Mouse (Mus musculus): ENCODE measurements around the gene Ppp6r3.

The Ppp6r3 gene

DNA sequence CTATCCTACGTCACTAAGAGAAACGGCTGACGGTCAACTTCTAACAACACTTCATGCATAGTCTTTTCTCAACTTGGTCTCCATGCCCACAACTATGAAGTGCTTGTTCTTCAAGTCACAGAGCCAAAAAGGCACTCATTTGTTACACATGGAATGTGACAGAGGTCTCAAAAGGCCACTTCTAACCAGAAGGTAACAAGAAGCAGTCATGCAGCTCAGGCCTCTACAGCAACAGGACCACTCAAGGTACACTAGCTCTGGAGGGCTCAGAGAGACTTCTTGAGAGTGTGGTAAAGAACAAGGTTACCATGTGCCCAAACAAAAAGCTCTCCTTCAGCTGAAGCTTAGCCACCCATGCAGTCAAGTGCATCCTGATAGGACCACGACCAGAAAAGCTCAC lies 46.9 kb downstream of the Ppp6r3 start:
- DNase-seq (ENCODE audit: low read depth, low spot score), result no peak

DNA sequence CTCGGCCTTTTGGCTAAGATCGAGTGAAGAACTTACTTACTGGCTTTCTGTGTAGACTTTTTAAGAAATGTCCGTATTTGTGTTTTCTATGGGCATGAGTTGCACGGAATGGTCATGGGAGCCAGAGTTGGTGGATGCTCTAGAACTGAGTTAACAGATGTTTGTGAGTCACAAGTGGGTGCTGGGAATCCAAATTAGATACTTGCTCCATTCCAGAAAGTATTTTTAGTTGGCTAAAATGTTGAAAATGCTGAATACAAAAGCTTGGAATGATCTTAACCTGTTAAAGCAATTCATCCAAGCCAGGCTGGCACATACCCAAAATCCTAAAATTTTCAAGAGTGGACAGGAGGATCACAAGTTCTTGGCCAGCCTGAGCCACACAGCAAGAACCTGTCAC lies 48.0 kb downstream of the Ppp6r3 start:
- DNase-seq (ENCODE audit: low read depth, low spot score), result no peak

DNA sequence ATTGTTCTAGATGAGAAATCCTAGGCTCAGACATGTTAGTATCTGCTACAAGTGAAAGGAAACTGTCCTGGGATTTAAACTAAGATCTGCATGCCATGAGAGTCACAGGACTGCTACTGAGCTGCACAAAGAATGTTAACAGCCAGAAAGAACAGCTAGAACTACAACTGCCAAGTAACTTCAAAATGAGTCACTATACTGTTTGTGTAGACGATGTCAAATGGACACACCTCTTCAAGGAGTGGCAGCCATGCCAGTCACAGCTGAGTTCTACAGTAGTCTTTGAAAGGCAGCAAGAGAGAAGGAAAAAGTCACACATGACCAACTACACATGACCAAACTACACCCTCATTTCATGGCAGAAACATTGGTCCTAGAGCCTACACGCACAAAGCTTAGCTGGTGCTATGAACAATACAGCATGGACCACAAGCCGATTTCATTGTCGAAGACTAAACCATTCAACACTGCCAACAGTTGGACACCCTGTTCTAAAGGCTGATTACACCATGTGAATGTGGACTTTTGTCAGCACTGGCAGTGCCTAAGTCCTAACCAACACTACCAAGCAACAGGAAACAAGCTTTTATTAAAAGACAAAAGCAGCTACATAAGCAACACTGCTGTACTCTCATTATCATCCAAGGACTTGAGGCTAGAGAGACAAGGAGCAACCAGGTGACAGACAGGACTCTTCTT lies 55.9 kb downstream of the Ppp6r3 start:
- DNase-seq (ENCODE audit: low read depth, low spot score), result no peak

DNA sequence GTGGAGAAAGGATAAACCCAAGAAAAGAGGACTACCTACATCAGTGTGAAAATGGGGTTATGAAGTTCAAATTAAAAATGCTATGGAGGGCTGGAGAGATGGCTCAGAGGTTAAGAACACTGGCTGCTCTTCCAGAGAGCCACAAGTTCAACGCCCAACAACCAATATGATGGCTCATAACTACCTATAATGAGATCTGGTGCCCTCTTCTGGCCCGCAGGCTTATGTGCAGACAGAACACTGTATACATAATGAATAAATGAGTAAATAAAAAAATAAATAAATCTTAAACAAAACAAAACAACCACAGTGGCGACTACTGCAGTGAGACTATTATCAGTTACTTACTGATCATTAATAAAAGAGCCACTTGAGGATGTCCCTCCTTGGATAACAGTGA lies 78.3 kb downstream of the Ppp6r3 start:
- DNase-seq (ENCODE audit: low read depth, low spot score), result no peak

DNA sequence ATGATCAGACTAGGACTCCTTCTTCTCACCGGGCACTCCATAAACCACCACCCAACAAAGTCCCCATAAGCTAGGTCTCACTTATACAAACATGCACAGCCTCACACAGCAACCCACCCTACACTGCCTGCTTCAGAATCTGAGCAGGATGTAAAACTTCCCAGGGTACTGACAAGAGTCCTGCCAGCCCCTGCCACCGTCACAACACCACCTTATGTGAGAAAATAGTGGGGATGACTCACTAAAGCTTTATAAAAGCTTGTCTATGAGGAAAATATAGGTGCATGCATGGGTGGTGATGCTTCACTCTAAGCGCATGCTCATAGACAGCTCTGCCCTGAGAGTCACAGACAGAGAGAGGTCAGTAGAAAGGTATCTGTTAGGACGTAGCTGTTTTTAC lies 85.7 kb downstream of the Ppp6r3 start:
- DNase-seq (ENCODE audit: low read depth, low spot score), result no peak

DNA sequence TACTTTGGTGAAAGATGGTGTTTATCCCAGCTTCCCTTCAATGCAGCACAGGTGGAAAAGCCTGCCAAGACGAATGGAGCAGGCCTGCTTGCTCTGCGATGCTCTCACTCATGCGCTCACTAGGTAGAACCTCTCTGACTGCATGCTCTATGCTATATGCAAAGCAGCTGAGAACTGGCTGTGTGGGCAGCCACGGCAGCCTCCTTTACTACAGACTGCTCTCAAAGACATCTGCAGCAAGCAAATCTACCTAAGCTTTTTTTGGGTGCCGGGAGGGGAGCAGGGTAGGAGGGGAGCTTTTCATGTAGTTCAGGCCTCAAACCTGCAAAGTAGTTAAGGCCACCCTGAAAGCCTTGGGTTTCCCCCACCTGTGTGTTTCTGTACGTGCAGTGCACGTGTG lies 92.7 kb downstream of the Ppp6r3 start:
- DNase-seq (ENCODE audit: low read depth, low spot score), result no peak

DNA sequence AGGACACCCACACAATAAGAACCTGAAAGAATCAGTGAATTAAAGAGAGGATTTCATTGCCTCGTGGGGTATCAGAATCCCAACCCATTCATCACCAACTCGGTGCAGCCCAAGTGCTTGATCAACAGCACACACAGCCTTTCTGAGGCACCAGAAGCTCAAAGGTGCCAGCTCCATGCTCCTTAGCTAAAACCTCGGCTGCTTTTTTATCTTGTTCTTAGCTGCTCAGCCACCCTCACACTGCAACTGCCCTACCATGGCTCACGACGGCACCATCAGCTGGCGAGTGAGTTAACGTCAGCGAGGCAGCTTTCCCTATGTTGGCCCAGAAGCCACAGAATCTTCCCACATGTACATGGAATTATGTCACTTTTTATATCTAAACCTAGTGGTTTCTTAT lies 95.4 kb downstream of the Ppp6r3 start:
- no peak for DNase-seq (ENCODE audit: low read depth, low spot score)

DNA sequence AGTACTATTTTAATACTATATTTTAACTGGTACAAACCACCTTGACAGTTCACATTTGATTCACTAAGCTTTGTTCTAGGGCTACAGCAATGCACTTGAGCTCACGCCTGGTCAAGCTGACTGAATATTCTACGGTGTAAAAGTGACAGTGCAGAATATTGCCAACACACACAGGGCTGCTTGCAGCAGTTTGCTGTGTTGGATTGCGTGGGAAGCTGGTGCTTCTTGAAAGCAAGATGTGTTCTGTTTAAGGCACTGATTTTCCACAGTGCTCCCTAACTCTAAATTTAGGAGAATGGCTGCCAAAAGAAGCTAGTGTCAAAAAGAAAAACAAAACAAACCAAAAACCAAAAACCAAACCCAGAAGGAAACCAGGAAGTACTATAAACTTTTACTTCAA lies 98.6 kb downstream of the Ppp6r3 start:
- DNase-seq (ENCODE audit: low read depth, low spot score), result no peak

DNA sequence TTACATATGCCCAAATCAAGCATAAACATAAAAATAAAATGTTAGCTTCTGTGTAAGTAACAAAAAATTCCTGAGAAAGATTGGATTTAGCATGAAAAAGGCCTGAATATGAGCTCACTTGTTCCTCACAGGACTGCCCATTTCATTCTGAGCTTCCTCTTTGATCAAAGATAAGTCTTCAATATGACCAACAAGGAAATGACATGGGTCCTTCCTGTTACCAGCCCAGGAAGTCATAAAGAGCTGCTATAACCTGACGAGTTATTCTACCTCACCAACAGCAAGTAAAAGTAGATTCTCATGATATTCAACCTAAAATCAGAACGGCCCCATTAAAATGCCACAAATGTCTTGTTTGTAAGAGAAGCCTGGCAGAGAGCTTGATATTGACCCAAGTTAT lies 104.3 kb downstream of the Ppp6r3 start:
- no peak for DNase-seq (ENCODE audit: low read depth, low spot score)

DNA sequence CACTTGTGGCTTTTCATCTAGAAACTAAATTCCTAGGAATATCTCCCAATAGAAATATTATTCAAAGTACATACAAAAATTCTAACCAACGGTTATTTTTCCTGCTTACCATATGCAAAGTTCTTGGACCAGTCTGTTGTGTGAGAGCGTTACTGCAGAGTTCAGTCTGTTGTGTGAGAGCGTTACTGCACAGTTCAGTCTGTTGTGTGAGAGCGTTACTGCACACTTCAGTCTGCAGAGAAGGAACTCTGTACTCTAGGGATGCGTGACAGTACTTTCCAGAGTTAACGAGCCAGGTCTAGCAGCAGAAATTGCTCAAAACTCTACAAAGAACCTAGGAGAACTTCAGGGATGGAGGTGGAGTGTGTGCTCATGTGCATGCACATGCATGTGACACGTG lies 108.0 kb downstream of the Ppp6r3 start:
- DNase-seq (ENCODE audit: low read depth, low spot score), result no peak

DNA sequence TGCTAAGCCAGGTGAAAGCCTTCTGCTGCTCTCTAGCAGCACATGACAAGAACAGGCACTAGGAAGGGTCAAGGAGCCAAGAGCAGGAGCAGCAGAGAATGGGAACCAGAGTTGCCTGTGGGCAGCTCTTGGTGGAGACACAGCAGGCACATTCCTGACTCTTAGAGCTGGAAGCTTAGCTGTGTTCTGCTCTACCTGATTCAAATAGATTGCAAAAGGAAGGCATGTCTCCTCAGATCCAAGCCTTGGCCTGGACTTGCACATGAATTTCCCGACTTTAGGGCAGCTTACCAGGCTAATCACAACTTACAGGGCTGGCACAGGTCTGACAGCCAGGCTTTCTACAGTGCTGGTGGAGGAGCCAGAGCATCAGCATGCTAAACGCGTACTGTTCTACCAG lies 115.6 kb downstream of the Ppp6r3 start:
- no peak for DNase-seq (ENCODE audit: low read depth, low spot score)

DNA sequence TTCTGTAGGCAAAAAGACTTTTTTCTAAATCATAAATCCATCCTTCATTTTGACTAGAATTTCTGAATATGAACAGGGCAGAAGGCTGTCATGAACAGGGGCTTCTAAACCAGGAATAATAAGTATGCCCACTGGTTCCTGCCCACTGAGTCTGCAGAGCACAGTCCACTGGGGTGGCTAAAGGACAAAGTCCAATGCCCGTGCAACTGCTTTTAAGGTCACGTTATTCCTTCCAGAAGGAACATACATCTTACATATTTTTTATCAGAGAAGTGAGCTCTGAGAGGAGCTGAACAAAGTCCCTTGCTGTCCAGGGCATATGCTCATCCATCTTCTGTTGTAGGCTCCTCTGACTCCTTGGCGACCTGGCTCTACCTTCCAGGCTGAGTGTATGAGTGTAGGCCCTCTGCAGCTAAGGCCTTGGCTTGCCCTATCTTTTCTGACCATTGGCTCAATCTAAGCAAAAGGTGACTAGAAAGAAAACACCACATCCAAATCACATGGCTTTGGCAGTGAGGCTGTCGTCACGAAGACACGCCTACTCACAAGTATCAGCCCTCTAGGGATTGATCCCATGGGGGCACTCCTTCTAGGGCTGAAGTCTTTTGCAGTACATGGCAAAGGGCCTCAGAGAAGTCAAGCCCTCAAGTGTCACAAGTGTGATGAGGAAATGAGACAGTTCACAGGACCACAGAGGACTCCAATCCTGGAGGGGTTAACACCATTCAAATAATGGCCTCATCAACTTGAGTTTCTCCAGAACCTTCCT lies 117.0 kb downstream of the Ppp6r3 start:
- DNase-seq (ENCODE audit: low read depth, low spot score), result no peak

DNA sequence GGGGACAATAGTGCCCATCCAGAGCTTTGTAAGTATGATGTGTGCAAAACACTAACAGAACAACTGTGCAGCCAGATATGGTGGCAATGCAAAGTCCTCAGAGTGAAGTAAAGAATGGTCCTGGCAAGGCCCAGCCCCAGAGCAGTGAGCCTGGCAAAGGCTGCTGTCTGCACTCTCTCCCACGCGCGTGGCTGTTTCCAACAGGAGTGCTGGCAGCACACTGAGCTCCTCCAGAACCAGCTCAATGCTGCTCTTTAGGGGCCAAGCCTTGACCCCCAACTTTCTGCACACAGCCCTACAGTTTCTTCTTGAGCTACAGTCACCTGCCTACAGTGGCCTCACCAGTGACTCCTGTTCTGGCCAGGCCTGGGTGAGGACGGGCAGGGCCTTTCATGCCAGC lies 117.8 kb downstream of the Ppp6r3 start:
- no peak for DNase-seq (ENCODE audit: low read depth, low spot score)

DNA sequence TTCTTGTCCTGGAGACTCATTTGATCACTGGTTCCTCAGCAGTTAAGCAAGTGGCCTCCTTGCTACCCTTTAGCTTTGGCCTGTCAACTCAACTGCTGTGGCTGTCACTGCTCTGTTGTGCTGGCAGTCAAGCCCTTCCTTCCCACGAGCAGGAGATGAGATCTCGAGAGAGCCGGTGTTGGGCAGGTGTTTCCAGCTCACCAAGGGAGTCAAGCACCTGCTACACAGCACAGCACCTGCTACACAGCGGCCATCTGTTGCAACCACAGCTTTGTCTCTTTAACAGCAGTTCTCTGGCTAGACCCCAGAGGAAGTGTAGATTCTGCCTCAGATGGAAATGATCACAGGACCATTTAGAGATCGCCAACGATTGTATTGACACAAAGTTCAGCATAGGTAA lies 123.9 kb downstream of the Ppp6r3 start:
- no peak for DNase-seq (ENCODE audit: low read depth, low spot score)

DNA sequence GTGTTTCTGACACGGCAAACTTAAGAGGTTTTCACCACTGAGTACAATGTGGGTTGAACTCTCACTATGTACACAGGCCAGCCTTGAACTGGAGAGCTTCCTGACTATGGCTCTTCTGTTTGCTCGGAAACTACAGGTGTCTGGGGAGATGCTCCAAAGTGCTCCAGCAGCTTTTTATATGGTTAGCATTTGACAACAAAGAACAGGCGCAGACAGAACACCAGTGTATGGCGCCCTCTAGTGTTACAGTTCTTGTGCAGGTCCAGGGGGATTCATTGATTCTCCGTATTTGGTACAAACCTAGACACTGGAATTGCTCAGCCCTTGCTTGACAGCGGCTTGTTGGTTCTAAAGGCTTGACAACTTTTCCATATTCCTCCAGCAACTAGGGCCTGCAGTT lies 124.4 kb downstream of the Ppp6r3 start:
- DNase-seq (ENCODE audit: low read depth, low spot score), result peak; percentile 49

DNA sequence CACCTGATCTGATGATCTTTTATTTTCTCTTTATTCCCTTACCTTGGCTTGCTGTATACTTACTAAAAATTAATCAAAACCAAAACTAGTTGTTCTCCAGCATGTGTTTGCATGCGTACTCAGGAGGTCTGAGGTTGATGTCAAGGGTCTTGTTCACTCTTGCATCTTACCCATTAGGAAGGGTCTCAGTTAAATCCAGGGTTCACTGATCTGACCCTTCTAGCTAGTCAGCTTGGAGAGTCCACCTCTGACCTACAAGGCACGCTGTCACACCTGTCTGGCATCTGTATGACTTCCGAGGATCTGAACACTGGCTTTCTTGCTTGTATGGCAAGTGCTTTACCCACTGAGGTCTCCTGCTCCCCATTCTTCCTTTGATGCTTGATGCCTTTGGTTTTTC lies 124.8 kb downstream of the Ppp6r3 start:
- DNase-seq (ENCODE audit: low read depth, low spot score), result no peak

DNA sequence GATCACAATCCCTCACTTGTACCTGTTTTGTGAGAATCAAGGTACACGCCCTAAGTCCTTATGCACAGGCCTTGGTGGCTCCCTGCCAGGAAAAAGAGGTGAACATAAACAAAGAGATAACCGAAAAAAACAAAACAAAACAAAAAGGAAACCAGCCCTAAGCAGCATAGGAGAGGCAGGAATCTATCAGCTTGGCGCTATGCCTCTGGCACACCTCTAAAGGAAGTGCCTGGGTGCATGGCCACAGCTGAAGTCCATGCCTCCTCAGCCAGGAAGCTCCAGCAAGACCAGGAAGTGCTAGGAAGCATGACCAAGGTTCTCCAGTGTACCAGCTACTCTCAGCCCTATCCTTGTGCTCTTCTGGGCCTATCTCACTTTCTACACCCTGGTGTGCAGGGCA lies 126.3 kb downstream of the Ppp6r3 start:
- no peak for DNase-seq (ENCODE audit: low read depth, low spot score)

DNA sequence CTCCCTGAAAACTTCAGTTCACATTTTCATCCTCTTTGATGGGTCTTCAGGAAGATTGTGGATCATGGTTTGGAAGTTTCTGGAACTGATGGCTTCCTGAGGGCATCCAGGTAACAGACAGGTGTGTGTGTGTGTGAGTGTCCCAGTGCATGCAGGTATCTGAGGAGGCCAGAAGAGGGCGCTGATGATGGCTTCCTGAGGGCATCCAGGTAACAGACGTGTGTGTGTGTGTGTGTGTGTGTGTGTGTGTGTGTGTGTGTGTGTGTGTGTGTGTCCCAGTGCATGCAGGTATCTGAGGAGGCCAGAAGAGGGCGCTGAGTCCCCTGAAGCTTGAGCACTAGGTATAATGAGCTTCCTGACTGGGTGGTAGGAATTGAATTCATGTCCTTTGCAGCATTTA lies 128.2 kb downstream of the Ppp6r3 start:
- DNase-seq (ENCODE audit: low read depth, low spot score), result no peak

DNA sequence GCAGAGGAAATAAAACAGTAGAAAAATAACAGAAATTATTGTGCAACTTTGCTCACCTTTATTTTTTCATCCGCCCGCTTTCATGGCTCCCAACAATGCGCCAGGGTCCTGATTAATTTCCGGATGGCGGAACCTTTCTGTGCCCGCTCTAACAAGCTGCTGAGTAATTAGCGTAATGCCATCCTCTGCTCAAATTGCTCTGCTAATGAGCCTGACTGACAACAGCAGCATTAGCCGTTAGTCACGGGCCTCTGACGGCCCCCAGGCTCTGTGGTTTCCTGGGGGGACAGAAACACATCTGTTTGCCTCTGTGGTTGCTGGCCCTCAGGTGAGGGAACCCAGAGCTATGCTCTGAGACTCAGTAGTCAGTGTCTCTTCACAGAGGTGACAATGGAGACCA lies 134.5 kb downstream of the Ppp6r3 start:
- DNase-seq (ENCODE audit: low read depth, low spot score), result no peak

DNA sequence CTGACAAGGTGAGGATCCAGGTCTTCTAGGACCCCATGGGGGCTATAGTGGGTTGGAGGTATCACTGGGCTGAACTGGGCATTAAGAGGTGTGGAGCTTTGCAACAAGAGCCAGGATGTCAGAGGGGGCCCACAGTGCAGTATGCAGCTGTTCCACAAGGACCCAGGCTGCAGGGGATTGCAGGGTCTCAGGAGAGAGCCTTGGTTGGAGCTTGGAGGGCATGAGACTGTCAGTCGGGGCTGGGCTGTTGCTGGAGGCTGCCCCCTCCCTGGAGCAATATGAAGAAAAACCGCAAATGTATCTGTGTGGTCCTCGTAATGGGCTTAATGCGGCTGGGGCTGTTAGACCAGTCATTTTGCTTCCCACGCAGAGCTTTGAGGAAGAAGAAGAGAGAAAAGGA lies 134.9 kb downstream of the Ppp6r3 start:
- DNase-seq (ENCODE audit: low read depth, low spot score), result no peak

DNA sequence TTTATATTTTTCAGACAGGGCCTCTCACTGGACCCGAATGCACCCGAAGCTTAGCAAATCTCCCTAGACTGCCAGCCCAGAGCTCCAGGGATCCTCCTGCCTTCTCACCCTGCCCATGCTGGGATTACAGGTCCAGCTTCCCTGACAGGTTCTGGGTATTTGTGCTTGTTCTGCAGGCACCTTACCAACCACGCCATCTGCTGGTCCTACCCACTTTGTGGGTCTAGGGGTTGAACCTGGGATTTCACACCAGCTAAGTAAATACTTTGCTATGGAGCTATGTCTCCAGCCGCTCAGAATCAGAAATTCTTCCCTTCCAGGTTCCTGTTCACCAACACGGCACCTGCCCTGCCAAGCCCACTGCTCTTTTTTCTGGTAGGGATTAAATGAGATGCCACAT lies 137.6 kb downstream of the Ppp6r3 start:
- DNase-seq (ENCODE audit: low read depth, low spot score), result no peak

DNA sequence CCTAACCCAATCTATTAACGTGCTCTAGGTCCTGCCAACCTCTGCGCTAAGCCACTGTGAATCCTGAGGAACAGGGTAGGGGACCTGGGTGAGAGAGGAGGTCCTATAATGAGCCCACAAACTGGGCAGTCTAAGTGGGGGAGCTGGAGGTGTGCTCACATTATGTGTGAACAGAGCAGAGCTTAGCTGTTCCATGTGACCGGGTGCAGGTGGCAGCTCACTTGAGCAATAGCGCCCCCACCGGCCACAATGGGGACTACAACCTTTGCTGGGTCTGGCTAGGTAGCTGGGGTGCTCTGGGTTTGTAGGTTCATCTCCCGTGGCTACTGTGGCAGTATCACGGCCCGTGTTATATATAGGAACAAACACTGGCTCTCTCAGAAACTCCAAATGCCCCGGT lies 138.7 kb downstream of the Ppp6r3 start:
- DNase-seq (ENCODE audit: low read depth, low spot score), result no peak

DNA sequence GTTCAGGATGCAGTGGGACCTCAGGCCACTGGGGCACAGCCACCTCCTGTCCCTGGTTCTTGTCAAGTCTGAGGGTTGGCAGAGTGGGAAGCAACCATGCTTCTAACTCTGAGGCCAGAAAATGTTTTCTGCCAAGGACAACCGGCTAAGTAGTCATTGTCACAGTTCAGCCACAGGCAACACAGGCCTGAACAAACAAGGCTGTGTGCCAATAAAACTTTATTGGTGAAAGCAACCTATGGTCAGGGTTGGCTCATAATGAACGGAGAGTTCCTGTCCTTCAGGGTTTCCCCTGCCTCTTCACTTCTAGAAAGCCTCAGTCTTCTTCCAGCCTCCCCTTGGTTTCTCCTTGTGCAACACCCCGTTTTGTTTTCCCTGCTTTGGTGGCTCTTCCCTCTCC lies 139.7 kb downstream of the Ppp6r3 start:
- DNase-seq (ENCODE audit: low read depth, low spot score), result no peak

DNA sequence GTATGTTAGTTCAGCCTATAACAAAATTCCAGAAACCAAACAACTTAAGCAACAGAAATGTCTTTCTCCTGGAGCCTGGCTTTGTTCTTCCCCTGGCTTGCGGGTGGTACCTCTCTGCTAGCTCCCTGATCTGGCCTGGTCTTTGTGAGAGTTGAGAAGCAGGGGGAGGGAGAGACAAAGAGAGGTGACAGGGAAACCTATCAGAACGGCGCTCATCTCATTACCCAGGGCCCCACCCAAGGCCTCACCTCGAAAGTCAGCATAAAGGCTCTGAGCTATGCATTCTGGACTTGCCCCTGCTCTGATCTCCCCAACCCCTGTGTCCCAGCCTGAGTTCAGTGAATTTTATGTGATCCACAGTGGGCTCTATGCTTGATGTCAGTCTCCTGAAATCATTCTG lies 140.9 kb downstream of the Ppp6r3 start:
- DNase-seq (ENCODE audit: low read depth, low spot score), result no peak

Measured in skeletal muscle tissue, adult 2 months (tissue).